Mouse (Mus musculus): Measurements from ENCODE around the gene Gng7.
"Not testable (repeated sequence)": the region's sequence is repeated elsewhere in the genome, so short reads cannot be mapped to it uniquely, and the experiment has no call there.

Gene Gng7

GRCm38 (mm10) chr10:80991945-80992344 lies 22.8 kb downstream of the Gng7 start:
- DNase-seq: no peak

DNA sequence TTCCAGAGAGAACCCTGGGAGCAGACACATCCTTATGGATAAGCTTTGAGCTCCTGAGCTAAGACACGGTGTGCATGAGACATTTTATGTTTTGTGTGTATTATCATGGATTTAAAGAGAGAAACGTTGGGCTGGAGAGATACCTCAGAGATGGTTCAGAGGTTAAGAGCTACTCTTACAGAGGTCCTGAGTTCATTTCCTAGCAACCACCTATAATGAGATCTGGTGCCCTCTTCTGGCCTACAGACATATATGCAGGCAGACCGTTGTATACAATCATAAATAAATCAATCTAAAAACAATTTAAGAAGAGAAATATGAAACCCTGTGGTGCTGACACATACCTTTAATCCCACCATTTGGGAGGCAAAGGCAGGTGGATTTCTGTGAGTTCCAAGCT lies 23.7 kb downstream of the Gng7 start:
- no peak for DNase-seq

GRCm38 (mm10) chr10:80990406-80990805 lies 24.3 kb downstream of the Gng7 start:
- no peak for DNase-seq

DNA sequence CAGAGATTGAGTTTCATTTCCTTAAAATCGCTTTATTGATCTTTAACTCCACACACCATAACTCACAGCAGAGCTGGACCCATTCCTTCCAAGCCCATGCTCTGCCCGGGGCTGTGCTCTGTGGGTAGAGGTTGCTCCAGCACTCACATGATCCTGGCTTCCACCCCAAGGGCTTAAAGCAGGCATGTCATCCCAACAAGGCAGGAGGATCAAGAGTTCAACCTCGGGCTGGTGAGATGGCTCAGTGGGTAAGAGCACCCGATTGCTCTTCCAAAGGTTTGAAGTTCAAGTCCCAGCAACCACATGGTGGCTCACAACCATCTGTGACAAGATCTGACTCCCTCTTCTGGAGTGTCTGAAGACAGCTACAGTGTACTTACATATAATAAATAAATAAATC lies 24.9 kb downstream of the Gng7 start:
- DNase-seq: not testable (repeated sequence)

DNA sequence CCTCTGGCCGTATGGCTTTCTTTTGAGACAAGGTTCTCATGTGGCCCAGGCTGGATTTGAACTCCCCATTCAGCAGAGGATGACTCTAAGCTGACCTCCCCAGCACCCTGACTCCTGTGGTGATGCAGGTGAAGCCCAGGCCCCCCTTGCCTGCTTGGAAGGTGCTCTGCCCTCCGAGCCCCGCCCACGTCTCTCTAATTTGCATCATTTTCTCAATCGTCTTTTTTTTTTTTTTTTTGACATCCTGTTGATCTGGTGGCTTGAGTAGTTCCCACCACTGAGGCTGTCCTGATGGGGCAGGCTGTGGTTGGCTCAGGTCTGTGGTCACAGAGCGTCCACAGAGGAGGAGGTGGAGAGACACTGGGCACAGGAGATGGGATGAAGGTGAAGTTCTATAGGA lies 25.3 kb downstream of the Gng7 start:
- no peak for DNase-seq

- peak; percentile 91 for DNase-seq
These were observed 26.9 kb downstream of the Gng7 start for GRCm38 (mm10) chr10:80987709-80988441.

DNA sequence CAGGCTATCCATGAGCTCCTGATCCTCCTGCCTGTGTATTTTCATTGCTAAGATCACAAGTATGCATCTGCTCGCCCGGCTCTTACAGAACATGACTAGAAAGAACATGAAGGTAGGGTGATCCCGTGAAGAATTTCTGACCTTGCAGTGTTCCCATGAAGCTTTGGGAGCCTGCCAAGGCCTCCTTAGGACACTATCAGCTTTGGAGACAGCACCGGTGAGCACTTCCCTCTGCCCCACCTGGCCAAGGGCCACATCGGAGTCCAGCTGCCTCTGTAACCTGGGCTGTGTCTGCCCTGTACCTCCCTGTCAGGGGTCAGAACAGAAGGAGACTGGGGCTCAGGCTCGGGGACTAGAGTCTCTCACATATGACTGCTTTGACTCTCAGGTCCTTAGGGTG lies 28.0 kb downstream of the Gng7 start:
- DNase-seq: peak; percentile 39 to 52

DNA sequence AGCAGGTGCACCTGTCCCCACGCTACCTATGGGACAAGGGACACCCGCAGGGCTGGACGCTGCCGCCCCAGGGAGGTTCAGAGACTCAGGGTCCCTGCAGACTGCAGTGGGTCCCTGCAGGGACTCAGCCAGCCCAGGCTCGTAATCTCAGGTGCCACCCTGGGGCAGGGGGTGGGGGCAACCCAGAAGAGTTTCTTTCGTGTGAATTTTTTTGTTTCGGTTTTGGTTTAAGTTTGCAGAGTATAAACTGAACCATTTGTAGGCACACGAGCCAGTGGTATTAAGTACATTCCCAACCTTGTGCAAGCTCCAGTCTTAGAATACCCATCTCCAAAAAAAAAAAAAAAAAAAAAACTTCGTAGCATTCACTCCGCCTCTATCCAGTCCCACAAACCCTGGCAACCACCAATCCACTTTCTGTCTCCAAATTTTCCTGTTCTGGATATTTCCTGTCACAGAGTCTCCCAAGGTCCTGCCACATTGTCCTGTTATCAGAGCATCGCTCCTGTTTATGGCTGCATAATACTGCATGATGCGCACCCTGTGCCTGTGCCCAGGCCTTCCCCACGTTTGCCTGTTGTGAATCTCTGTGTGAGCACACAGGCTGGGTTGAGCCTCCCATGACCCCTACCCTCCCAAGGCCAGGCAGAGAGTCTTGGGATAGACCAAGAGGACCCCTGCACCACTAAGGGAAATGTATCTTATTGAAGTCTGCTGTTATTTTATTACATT lies 28.6 kb downstream of the Gng7 start:
- no peak for DNase-seq

DNA sequence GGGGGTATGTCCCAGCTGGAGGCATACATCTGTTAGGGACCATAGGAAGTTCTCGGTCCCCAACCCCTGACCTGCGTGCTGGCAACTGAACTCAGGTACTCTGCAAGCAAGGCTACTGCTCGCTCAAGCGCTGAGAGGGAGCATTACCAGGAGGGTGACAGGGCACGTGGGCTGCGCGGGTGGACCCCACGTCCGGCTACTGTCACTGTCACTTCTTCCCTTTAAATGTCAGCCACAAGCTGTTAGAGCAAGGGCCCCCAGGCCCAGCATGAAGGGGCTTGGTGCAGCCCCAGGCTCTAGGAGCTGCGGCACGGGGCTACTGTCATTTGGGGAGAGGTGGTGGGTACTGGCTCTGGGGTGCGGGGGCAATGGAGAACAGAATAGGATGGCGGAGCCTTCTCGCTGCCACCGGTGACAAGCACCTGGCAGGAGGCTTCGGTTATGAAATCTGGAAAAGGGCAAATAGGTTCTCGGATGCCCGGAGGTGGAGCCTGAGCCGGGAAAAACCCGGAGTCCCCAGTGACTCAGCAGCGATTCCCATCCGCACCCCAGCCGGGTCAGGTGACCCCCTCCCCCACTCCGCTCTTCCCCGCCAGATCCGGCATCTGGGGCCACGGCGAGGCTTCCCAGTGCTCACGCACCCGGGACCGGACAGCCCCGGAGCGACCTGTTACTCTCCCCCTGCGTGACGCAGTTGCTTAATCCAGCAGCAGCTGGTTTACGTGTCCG lies 29.3 kb downstream of the Gng7 start:
- peak; percentile 52 to 64 for DNase-seq

- no peak for DNase-seq
These were observed 30.5 kb downstream of the Gng7 start for GRCm38 (mm10) chr10:80984223-80984622.

- no peak for DNase-seq
These were observed 32.4 kb downstream of the Gng7 start for GRCm38 (mm10) chr10:80982381-80982780.

GRCm38 (mm10) chr10:80981564-80982112 lies 33.1 kb downstream of the Gng7 start:
- DNase-seq: peak in 1 of 2 experiments; percentile 16

- no peak for DNase-seq
These were observed 39.3 kb downstream of the Gng7 start for GRCm38 (mm10) chr10:80975478-80975877.

- DNase-seq: no peak
These were observed 41.0 kb downstream of the Gng7 start for GRCm38 (mm10) chr10:80973722-80974121.

DNA sequence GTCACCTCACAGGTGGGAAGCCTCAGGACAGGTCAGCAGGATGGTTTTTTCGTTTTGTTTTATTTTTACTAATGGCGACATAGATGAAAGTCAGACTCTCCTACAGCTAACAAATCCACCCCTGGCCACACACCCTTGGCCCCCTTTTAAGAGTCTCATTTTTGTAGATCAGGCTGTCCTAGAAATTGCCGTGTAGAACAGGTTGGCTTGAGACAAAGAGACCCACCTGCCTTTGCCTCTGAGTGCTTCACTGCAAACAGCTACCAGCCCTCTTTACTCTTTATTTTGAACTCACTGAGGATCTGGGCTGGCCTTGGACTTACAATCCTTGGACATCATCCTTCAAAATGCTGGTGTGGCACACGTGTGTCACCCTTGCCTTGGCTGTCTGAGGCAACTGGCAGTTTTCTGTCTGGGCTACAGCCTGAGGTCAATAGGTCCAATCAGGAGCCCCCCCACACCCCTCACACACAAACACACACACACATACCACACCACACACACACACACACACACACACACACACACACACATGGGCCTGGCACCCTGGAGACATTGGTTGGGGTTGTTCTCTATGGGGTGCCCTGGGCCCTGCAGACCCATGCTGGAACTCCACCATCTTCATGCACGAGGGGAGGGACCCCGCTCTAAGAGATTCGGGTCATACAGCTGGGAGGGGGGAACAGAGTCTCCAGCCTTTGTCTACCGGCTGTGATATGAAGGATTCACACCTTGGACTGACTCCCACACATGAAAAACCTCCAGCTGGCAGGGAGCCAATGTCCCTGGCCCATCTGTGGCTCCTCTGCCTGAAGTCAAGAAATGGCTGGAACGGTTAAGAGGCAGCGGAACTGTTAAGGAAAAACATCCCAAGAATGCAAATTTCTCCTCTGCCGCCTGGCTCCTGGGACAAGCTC lies 42.4 kb downstream of the Gng7 start:
- peak; percentile 70 to 87 for DNase-seq

- peak in 1 of 2 experiments; percentile 73 for DNase-seq
These were observed 43.2 kb downstream of the Gng7 start for GRCm38 (mm10) chr10:80971533-80971932.

- no peak for DNase-seq
These were observed 44.6 kb downstream of the Gng7 start for GRCm38 (mm10) chr10:80970159-80970558.

DNA sequence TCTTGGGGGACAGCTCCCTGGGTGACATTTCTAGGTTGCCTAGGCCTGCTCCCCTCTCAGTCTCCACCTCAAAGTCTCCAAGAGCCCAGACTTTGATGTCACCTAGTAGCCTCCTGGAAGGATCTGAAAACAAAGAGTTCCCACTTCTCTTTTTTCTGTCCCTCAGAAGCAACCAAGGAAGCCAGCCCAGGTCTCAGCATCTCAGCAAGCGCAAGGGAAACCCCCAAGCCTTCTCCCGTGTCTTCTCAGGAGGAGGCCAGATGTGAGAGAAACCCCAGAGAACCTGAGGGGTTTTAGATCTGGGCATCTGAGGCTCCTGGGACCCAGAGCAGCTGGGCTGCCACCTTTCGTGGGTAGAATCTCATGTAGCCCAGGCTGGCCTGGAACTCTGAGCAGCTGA lies 45.4 kb downstream of the Gng7 start:
- DNase-seq: no peak

GRCm38 (mm10) chr10:80968106-80968505 lies 46.6 kb downstream of the Gng7 start:
- DNase-seq: no peak

- peak in 1 of 2 experiments; percentile 63 for DNase-seq
These were observed 47.6 kb downstream of the Gng7 start for GRCm38 (mm10) chr10:80967101-80967656.

DNA sequence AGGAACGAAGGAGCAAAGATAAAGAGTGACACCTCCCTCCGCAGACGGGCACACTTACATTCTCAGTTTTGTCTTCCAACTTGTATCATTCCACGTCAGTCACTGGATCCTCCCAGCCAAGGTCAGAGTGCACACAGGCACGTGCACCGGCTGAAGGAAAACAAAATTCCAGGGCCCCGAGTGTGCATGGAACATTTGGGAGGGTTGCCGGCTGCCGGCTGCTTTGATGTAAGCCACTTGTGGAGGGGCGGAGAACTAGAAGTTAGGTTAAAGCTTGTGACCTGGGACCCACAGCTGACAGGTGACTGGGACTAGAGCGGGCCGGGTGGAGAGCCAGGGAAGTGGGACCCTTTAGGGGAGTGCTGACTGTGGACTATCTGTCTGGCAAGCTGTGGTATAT lies 48.4 kb downstream of the Gng7 start:
- peak in 1 of 2 experiments; percentile 71 for DNase-seq
